Mouse (Mus musculus) gastrocnemius, adult 2 months (tissue): ENCODE data around the gene Pfkm. TPM values are rescaled to one million over a fixed set of nuclear protein-coding genes. Genes with fewer than 3 reads are reported as not detected.

Experiments used
- DNase-seq: peaks from one replicate; pipeline ENCODE4 v3.0.0; 2022
- H3K27ac ChIP-seq: fragments of 200-600 bp; 2 replicates; pipeline ENCODE4 v1.8.1; 2022; ENCODE audit warnings: mild to moderate bottlenecking
- H3K4me3 ChIP-seq: fragments of 200-600 bp; 2 replicates; pipeline ENCODE4 v1.8.1; 2022; ENCODE audit warnings: mild to moderate bottlenecking, moderate library complexity
- CTCF ChIP-seq: fragments of 200-600 bp; IDR thresholded peaks from 2 replicates; pipeline ENCODE4 v1.8.1; 2022; ENCODE audit warnings: antibody characterized with exemption, mild to moderate bottlenecking, moderate library complexity
- intact Hi-C: fragments of 180-260 bp; cut with DNase I; formaldehyde crosslinking; loops from one replicate; pipeline ENCODE4 v1.15.1; 2025
- total RNA-seq, 2 experiments: library from RNA; stranded (reverse); gene quantifications; 2 replicates each; pipeline ENCODE4 v1.2.3; 2021

Pfkm gene
- total RNA-seq, 2 experiments from 2014 or later, result 2,669 to 2,908 TPM

DNA sequence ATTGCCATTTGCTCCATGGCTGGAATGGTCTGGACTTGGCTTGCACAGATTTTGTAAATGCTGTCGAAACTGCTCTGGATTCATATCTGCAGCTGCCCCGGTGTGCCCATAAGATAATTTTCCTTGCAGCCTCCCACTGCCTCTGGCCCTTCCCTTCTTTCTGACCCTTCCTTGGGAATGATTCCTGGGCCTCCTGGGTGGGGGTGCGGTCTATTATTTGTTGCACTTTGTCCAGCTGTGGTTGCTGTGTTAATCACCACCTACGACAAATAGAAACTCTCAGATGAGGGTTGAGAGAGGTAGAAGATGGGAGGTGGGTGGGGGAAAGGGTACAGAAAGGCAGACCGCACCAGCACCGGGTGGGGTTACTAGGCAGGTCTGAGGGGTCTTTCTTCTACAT is 14.8 kb downstream of the Pfkm start:
- no peak for DNase-seq
- intact Hi-C loops, result no loop called here
- Histone ChIP-seq H3K27ac (no peak overlapping the region), H3K4me3 (no peak overlapping the region)
- TF ChIP-seq CTCF, result no peak

DNA sequence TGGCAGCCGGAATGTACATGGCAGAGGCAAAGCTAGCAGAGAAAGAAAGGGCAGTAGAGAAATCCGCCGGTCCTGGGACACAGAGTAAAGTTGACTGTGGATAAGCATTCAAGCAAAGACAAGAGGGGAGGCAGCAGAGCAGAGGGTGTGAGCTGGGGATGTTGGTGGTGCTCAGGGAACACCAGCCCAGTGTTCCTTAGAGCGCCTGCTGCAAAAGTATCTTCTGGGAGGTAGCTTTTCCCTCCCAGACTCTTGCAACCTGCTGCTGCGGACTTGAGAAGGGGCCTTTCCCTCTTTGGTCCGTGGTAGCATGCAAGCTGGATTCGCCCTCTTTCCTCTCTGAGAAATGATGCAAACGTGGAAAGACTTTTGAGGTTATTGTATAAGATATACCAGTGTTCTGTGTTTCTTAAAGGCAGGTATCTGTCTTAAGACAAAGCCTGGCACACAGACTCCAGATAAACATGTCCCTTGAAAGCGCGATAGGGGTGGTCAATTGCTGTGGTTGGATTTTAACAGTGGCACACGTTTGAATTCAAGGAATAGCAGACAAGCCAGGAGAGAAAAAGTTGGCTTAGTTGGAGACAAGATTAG is 15.4 kb downstream of the Pfkm start:
- intact Hi-C loops, result loop anchor here (2.0 kb wide), 2 partner anchors 15 to 41 kb away; partner anchors contain the start of genes Pfkm and Senp1
- TF ChIP-seq CTCF, result no peak
- no peak for DNase-seq
- peak overlapping the region; percentile 94 for H3K27ac ChIP-seq
- H3K4me3 ChIP-seq, result peak overlapping the region; percentile 95

DNA sequence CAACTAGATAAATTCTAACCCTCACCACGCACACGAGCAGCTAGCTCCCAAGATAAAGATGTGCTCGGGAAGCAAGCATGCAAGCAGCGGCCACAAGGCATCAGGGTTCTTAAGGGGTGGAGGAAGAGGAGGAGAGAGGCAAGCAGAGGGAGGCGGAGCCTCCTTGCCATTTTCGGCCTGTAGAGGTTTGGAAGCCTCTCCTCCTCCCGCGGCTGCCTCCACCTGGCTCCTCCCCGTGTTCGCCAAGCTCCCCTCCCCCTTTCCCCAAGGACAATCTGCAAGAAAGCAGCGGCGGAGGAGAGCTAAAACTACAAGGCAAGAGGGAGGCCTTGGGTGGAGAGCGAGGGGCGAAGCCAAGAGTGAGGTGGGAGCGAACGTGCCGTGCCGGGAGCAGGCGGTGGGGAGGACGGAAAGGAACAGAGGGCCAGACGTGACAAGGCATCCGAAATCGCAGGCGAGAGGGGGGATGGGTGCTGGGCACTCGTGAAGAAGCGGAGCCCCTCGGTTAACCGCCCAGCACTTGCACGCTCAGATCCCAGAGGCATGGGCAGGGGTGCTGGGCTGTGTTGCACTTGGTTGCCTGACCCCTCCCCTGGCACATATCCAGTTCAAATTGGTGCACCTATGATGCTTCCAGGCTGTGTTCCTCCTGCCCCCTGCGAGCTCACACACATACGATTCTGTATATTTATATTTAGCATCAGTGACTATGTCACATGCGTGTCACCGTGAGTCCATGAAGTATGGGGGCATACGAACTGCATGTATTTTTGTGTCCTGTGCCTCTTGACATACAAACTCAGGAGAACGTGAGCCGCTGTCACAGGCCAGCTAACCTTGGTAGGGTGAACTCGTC is 16.1 kb downstream of the Pfkm start:
- intact Hi-C loops, result loop anchor here (2.0 kb wide), 2 partner anchors 16 to 40 kb away; partner anchors contain the start of genes Pfkm and Senp1
- Histone ChIP-seq H3K4me3 (peak overlapping the region; percentile 95), H3K27ac (peak overlapping the region; percentile 94)
- DNase-seq, result peak; percentile 94
- TF ChIP-seq CTCF, result peak; percentile 15; the same call in 1 of the 2 replicates

DNA sequence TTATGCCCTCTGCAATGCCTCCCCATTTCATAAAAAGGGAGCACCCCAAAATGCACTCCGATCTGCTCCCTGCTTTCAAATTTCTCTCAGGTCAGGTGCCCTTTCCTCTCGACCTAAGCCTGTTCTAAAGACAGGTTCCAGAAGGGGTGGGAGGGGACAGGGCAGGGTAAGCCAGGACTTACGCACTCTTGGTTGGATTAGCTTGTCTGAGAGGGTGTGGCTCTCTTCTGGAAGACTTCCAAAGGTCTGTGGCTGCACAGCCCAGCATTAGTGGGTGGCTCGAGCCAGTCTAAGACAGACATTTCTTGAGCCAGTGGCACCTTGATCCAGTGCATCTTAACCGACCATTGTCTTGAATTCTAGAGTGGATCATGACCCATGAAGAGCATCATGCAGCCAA is 19.4 kb downstream of the Pfkm start:
- Histone ChIP-seq H3K27ac (peak overlapping the region; percentile 94), H3K4me3 (peak overlapping the region; percentile 95)
- TF ChIP-seq CTCF, result no peak
- peak; percentile 80 for DNase-seq
- intact Hi-C loops, result no loop called here

DNA sequence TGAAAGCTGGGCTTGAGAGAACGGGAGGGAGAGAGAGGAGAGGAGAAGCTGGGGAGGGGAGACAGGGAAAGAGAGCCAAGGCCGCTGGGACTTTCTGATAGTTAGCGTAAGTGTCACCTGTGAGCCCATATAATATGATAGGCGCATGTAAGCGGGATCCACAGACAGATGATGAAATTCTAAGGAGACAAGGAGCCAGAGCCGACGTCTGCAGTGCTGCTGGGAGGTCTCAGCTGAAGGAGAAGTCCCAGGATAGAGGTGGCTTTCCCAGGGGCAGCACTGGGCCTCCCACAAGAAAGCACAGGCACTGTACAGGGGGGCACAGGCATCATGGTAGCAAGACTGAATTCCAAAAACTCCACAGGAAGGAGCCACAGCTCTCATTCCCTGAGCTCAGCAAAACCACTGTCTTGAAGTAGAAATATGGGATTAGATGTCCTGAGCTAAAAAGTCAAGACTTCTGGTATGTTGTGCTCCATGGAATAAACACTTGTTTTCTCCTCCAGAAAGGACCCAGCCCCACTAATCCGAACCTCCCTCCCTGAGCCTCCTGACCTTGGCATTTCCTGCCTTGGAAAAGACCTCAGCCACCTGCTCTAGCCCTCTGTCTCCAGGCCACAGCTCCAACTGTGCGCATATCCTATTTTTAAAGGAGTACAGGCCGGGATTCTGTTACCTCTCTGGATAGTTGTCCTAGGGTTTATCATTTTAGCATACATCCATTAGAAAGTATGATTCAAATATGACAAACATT is 21.9 kb downstream of the Pfkm start:
- intact Hi-C loops, result loop anchor here (1.0 to 2.0 kb wide), 2 partner anchors 17 to 31 kb away; no protein-coding TSS in a partner anchor
- Histone ChIP-seq H3K27ac (peak overlapping the region; percentile 94), H3K4me3 (peak overlapping the region; percentile 95)
- DNase-seq, result peak; percentile 79
- no peak for TF ChIP-seq CTCF

DNA sequence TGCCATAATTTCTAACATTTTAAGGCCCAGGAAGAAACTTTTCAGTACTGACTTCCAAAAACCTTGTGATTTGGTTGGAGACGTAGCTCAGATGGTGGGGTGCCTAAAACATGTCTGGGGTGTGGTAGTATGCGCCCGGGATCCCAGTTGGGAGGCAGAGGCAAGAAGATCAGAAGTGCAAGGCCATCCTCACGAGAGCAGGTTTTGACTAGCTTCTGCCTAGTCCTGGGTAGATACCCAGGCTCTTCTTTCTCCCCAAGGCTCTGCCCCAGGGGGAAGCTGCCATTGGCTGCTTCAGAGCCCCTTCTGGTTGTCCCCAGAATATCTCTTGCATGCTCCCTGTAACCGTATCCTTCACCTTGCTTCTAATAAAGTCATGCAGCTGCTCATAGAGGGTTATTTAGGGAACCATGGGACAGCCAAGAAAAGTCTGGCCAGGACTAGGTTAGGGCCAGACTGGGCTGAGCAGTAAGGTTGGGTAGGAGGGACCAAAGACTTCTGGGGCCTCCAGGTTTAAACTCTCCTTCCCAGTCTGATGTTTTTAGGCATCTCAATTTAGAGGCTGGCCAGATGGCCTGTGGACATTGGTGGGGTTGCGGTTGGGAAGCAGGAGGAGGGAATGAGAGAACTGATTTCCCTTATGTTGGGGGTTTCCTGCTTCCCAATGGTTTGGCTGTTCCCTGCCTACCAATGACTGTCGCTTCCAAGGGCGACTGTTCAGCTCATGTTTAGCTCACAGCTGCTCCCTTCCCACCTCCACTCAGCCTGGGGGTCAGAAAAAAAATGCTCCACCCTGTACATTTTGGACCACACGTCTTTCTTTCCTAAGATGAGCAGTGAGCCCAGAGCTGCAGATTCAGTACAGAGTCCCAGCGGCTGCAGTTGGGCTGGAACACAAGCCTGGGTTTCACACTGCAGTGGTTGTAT is 22.7 kb downstream of the Pfkm start:
- peak; percentile 81 for DNase-seq
- Histone ChIP-seq H3K27ac (peak overlapping the region; percentile 94), H3K4me3 (peak overlapping the region; percentile 95)
- no peak for TF ChIP-seq CTCF
- intact Hi-C loops, result loop anchor here (1.0 to 2.0 kb wide), 2 partner anchors 16 to 30 kb away; no protein-coding TSS in a partner anchor

DNA sequence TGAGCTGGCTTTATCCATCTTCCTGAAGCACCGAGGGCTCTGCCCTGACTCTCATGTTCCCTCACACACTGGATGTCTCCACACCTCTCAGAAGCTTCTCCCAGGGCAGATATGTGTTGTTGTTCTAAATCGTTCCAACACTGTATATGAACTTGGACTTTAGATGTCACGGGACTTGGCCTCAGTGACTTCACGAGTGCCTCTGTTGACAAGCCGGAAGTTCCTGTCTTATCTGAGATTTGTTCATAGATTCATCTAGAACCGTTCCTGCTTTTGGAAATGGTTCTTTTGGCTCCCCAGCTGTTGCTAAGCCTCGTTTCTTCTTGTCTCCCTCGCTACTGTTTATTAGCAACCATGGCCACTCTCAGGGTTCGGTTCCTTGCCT is 23.4 kb downstream of the Pfkm start:
- H3K27ac ChIP-seq, result peak overlapping the region; percentile 94
- H3K4me3 ChIP-seq, result peak overlapping the region; percentile 61
- intact Hi-C loops, result loop anchor here (2.0 kb wide), 1 partner anchor 15 kb away; no protein-coding TSS in a partner anchor
- DNase-seq, result peak; percentile 21
- no peak for TF ChIP-seq CTCF

DNA sequence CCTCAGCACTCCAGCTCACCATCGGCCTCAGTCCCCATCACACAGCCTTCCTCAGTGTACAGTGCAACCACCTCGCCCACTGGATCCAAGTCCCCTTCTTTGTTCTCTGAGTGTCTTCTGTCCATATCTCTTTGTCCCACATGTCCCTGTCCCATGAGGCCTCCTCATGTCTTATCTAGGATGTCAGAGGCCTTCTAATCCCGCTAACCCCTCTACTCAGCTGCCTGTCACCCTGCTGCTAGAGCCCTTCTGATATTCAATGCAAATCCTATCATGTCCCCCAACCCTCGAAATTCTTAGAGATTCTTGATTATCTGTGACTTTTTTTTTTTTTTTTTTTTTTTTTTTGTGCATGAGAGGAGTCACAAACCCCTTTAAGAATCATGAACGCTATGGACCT is 23.9 kb downstream of the Pfkm start:
- no peak for TF ChIP-seq CTCF
- peak overlapping the region; percentile 94 for H3K27ac ChIP-seq

DNA sequence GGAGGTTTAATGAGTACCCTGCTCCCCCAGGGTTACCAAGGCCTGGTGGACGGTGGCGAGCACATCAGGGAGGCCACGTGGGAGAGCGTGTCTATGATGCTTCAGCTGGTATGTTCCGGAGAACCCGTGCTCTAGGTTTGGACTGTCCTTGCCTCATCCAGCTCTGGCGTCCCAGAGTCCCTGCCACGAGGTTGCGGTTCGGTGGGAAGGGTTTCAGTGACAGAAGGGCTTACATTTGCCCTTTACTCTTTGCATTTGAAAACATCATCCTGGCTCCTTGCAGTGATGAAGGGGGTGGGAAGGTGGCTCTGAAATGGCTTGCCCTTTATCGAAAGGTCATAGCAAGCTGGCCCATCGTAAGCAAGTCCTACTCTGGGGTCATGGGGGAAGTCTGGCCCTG is 27.0 kb downstream of the Pfkm start:
- H3K4me3 ChIP-seq, result no peak overlapping the region; the same call in 1 of the 2 replicates
- H3K27ac ChIP-seq, result peak overlapping the region; percentile 94
- DNase-seq, result peak; percentile 88
- intact Hi-C loops, result no loop called here
- TF ChIP-seq CTCF, result no peak

More for the DNA sequence above, 23.9 kb downstream of the Pfkm start:
- DNase-seq, result peak; percentile 22
- intact Hi-C loops, result no loop called here
- peak overlapping the region; percentile 61 for H3K4me3 ChIP-seq

DNA sequence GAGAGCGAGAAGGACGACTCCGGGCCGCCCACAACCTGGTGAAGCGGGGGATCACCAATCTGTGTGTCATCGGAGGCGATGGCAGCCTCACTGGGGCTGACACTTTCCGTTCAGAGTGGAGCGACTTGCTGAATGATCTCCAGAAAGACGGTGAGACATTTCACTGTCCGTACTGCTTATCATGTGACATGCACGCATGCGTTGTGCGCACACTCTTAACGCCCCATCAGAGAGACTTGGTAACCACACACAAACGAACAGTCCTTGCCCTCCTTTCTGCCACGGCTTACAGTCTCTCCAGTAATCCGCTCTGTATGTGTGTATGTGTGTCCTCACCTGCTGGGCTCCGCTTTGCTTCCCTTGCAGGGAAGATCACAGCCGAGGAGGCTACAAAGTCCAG is 28.4 kb downstream of the Pfkm start:
- H3K4me3 ChIP-seq, result no peak overlapping the region; the same call in 1 of the 2 replicates
- peak overlapping the region; percentile 94 for H3K27ac ChIP-seq
- no peak for TF ChIP-seq CTCF
- intact Hi-C loops, result no loop called here
- peak; percentile 47 for DNase-seq

DNA sequence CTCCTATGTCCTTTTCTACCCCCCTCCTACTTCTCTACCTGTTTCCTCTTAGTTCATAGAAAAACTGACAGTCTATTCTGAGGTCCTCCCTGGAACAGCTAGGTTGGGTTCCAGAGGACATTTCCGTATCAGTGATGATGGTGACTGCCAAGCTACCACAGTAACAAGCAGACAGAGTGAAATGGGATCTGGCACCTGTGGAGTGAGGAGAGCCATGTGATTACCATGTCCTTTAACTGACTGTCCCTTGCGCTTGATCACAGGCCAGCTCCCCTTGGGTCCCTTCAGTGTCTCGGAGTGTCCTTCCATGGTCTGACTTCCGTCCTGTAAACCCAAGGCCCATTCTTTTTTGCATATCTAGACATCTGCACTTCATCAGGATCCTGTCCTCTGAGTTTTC is 38.6 kb downstream of the Pfkm start:
- Histone ChIP-seq H3K4me3 (peak overlapping the region; percentile 45), H3K27ac (peak overlapping the region; percentile 87)
- TF ChIP-seq CTCF, result no peak
- intact Hi-C loops, result loop anchor here (2.0 kb wide), 1 partner anchor 16 kb away; no protein-coding TSS in a partner anchor
- DNase-seq, result peak; percentile 86
